Mouse (Mus musculus) left cerebral cortex, adult 6 months (tissue): Measurements from ENCODE around the gene Tmed9. TPM values are rescaled to one million over a fixed set of nuclear protein-coding genes. Genes with fewer than 3 reads are reported as not detected.

ENCODE experiments used
- long read RNA-seq, 2 experiments: library from polyadenylated mRNA; unstranded; transcript quantifications; one replicate each; pipeline ENCODE4 v2.0.0; 2019 to 2020
- polyA plus RNA-seq: library from polyadenylated mRNA; unstranded; fragments of <200 nt; fragmentation: Nextera tagmentation; gene quantifications from 2 replicates; pipeline ENCODE4 v1.2.3, GENCODE M21; 2021

Tmed9 gene
- 32.4 and 100.0 TPM in 2 replicates for polyA plus RNA-seq
- long read RNA-seq, experiment 1, transcript Tmed9-201 (5 exons, 1,420 nt), result major isoform, 125 of 129 reads
- long read RNA-seq, experiment 1, partial matches to known transcripts, result 0 of 129 reads
- long read RNA-seq, experiment 1, other reads (novel, unspliced or antisense), result 3 of 129 reads
- long read RNA-seq, experiment 2, transcript Tmed9-201 (5 exons, 1,420 nt), result major isoform, 94 of 109 reads
- long read RNA-seq, experiment 2, partial matches to known transcripts, result 10 of 109 reads
- long read RNA-seq, experiment 2, other reads (novel, unspliced or antisense), result 5 of 109 reads

GRCm38 (mm10) chr13:55573432-55573831, at the start of gene Tmed9:
Gene Tmed9 (plus strand): TSS chr13:55573732.

GRCm38 (mm10) chr13:55529198-55529915, 44.2 kb upstream of the Tmed9 start, which contains the start of gene Dok3:
Gene Dok3 (minus strand): TSS chr13:55529296.

GRCm38 (mm10) chr13:55536194-55537175, 37.0 kb upstream of the Tmed9 start, which contains the start of gene Ddx41:
Gene Ddx41 (minus strand): TSS chr13:55536658.

GRCm38 (mm10) chr13:55571027-55571751, 2.3 kb upstream of the Tmed9 start, which contains the start of gene Fam193b:
Gene Fam193b (minus strand): TSS chr13:55571120.

GRCm38 (mm10) chr13:55599566-55600540, 26.3 kb downstream of the Tmed9 start, which contains the start of gene B4galt7:
Gene B4galt7 (plus strand): TSS chr13:55599896.

GRCm38 (mm10) chr13:55622649-55623541, 49.4 kb downstream of the Tmed9 start, which contains the start of gene Caml:
Gene Caml (plus strand): TSS chr13:55623005.

GRCm38 (mm10) chr13:55634639-55635127, 61.2 kb downstream of the Tmed9 start, which contains the start of gene Ddx46:
Gene Ddx46 (plus strand): TSS chr13:55635027.

Other genes with a start within 250 kb of the Tmed9 start
- 0.46 and 1.2 TPM in 2 replicates for gene Mxd3, start 243.9 kb upstream of the Tmed9 start, polyA plus RNA-seq
- 26.7 and 30.5 TPM in 2 replicates for gene Lman2, start 210.9 kb upstream of the Tmed9 start, polyA plus RNA-seq
- gene Rgs14, start 204.0 kb upstream of the Tmed9 start, polyA plus RNA-seq, result 36.2 and 49.3 TPM in 2 replicates
- gene Slc34a1, start 175.5 kb upstream of the Tmed9 start, polyA plus RNA-seq, result 0.03 TPM in 1 of 2 replicates, not detected in the other
- 0.63 TPM in 1 of 2 replicates, not detected in the other for gene Pfn3, start 158.5 kb upstream of the Tmed9 start, polyA plus RNA-seq
- 1.1 and 1.4 TPM in 2 replicates for gene F12, start 146.9 kb upstream of the Tmed9 start, polyA plus RNA-seq
- gene Grk6, start 128.7 kb upstream of the Tmed9 start, polyA plus RNA-seq, result 4.7 and 16.8 TPM in 2 replicates
- gene Prr7, start 109.5 kb upstream of the Tmed9 start, polyA plus RNA-seq, result 6.5 and 13.0 TPM in 2 replicates
- gene Dbn1, start 85.6 kb upstream of the Tmed9 start, polyA plus RNA-seq, result 57.2 and 97.1 TPM in 2 replicates
- gene Pdlim7, start 60.1 kb upstream of the Tmed9 start, polyA plus RNA-seq, result 84.5 and 89.4 TPM in 2 replicates
- 0.47 and 0.59 TPM in 2 replicates for gene Dok3, start 44.4 kb upstream of the Tmed9 start, polyA plus RNA-seq
- 33.6 and 41.6 TPM in 2 replicates for gene Ddx41, start 37.1 kb upstream of the Tmed9 start, polyA plus RNA-seq
- gene Fam193b, start 2.6 kb upstream of the Tmed9 start, polyA plus RNA-seq, result 3.7 and 5.0 TPM in 2 replicates
- gene B4galt7, start 26.2 kb downstream of the Tmed9 start, polyA plus RNA-seq, result 19.0 and 21.5 TPM in 2 replicates
- gene Caml, start 49.3 kb downstream of the Tmed9 start, polyA plus RNA-seq, result 45.3 and 52.5 TPM in 2 replicates
- gene Ddx46, start 61.3 kb downstream of the Tmed9 start, polyA plus RNA-seq, result 10.5 and 14.8 TPM in 2 replicates
- gene B230219D22Rik, start 119.4 kb downstream of the Tmed9 start, polyA plus RNA-seq, result 32.2 and 48.7 TPM in 2 replicates
- 188 and 198 TPM in 2 replicates for gene Txndc15, start 140.9 kb downstream of the Tmed9 start, polyA plus RNA-seq
- 56.4 and 82.2 TPM in 2 replicates for gene Pcbd2, start 153.6 kb downstream of the Tmed9 start, polyA plus RNA-seq
- 0.28 TPM in 1 of 2 replicates, not detected in the other for gene Catsper3, start 210.8 kb downstream of the Tmed9 start, polyA plus RNA-seq